Mouse (Mus musculus) midbrain, embryonic 14.5 days (tissue): ENCODE measurements around the gene Phf20. TPM values are rescaled to one million over a fixed set of nuclear protein-coding genes. Genes with fewer than 3 reads are reported as not detected.

Source experiments
- ATAC-seq: fragments of 200-750 bp; cut with Nextera tagmentation; 2 replicates; pipeline ENCODE4 v1.8.0; 2017; ENCODE audit warnings: moderate number of reproducible peaks, moderate library complexity; ENCODE audit not compliant: low FRiP score, low TSS enrichment
- DNase-seq: peaks from one replicate; pipeline ENCODE4 v3.0.0-alpha.2; 2015
- H3K27ac ChIP-seq: fragments of 300-500 bp; sonication (generic); replicated peaks from 2 replicates; pipeline ENCODE4 v1.5.1; 2014; ENCODE audit warnings: mild to moderate bottlenecking, low read depth, low read length, moderate library complexity
- H3K27me3 ChIP-seq: fragments of 300-500 bp; sonication (generic); 2 replicates; pipeline ENCODE4 v1.6.1; 2014; ENCODE audit warnings: low read length, control low read depth, mixed read lengths; ENCODE audit not compliant: control insufficient read depth, insufficient read depth
- H3K36me3 ChIP-seq: fragments of 300-500 bp; sonication (generic); 2 replicates; pipeline ENCODE4 v1.6.1; 2014; ENCODE audit warnings: low read length, control low read depth; ENCODE audit not compliant: control insufficient read depth, insufficient read depth
- H3K4me1 ChIP-seq: fragments of 300-500 bp; sonication (generic); 2 replicates; pipeline ENCODE4 v1.6.1; 2014; ENCODE audit warnings: mild to moderate bottlenecking, antibody characterized with exemption, low read length, control low read depth; ENCODE audit not compliant: control insufficient read depth, insufficient read depth
- H3K4me2 ChIP-seq: fragments of 300-500 bp; sonication (generic); 2 replicates; pipeline ENCODE4 v1.6.1; 2014; ENCODE audit warnings: mild to moderate bottlenecking, low read length, moderate library complexity
- H3K4me3 ChIP-seq: fragments of 300-500 bp; sonication (generic); replicated peaks from 2 replicates; pipeline ENCODE4 v1.5.1; 2014; ENCODE audit warnings: low read depth, low read length
- H3K9ac ChIP-seq: fragments of 300-500 bp; sonication (generic); replicated peaks from 2 replicates; pipeline ENCODE4 v1.6.1; 2014; ENCODE audit warnings: mild to moderate bottlenecking, low read length, moderate library complexity
- H3K9me3 ChIP-seq: fragments of 300-500 bp; sonication (generic); 2 replicates; pipeline ENCODE4 v1.6.1; 2016; ENCODE audit warnings: low read length, control low read depth, mixed read lengths; ENCODE audit not compliant: control insufficient read depth
- WGBS: fragments of 180-500 bp; shearing (Covaris S2); extraction: QIAGEN DNeasy Blood & Tissue Kit; methylation state at CpG from one replicate; pipeline ENCODE4 v1.1.7; 2014; 5-methylcytosine and 5-hydroxymethylcytosine counted together
- polyA plus RNA-seq: library from polyadenylated mRNA; unstranded; fragments of >200 nt; fragmentation: Nextera tagmentation; extraction: Ambion mirVana; gene quantifications from 2 replicates; pipeline ENCODE4 v1.2.1, GENCODE M21; 2014

The Phf20 gene
- polyA plus RNA-seq, result 110 and 120 TPM in 2 replicates

GRCm38 (mm10) chr2:156196302-156197128 is at the start of gene Phf20:
Gene Phf20 (plus strand): TSS chr2:156196466.
- H3K4me2 ChIP-seq, result peak within 1 kb of the TSS; percentile 80
- peak within 1 kb of the TSS; percentile 96 for H3K27ac ChIP-seq
- H3K36me3 ChIP-seq, result peaks cover 8% of the 10 kb centered on the region; the same call in 1 of the 2 replicates
- under 1% methylated on average over 73 of the region's 88 CpGs for WGBS
- H3K9ac ChIP-seq, result peak within 1 kb of the TSS; percentile 78
- peaks cover 7% of the 10 kb centered on the region for H3K4me1 ChIP-seq
- peak within 1 kb of the TSS; percentile 75 for H3K4me3 ChIP-seq
- H3K27me3 ChIP-seq, result no peaks in the 10 kb centered on the region
- peak; percentile 99 for ATAC-seq
- peak; percentile 98 for DNase-seq
- H3K9me3 ChIP-seq, result no peaks in the 10 kb centered on the region

GRCm38 (mm10) chr2:156147316-156147915 is 48.9 kb upstream of the Phf20 start:
- ATAC-seq, result no peak
- H3K36me3 ChIP-seq, result peaks cover 52% of the 10 kb centered on the region
- no peaks in the 10 kb centered on the region for H3K9me3 ChIP-seq
- H3K4me2 ChIP-seq, result no peak overlapping the region
- no peak for DNase-seq
- H3K4me3 ChIP-seq, result no peak overlapping the region
- H3K27me3 ChIP-seq, result no peaks in the 10 kb centered on the region
- no peak overlapping the region for H3K27ac ChIP-seq
- H3K4me1 ChIP-seq, result no peaks in the 10 kb centered on the region
- H3K9ac ChIP-seq, result no peak overlapping the region
- 89% methylated on average over 3 of the region's 3 CpGs for WGBS

- Histone ChIP-seq H3K4me1 (no peaks in the 10 kb centered on the region), H3K36me3 (peaks cover 77% of the 10 kb centered on the region), H3K27me3 (no peaks in the 10 kb centered on the region), H3K4me3 (no peak overlapping the region), H3K9me3 (no peaks in the 10 kb centered on the region), H3K4me2 (no peak overlapping the region), H3K9ac (no peak overlapping the region), H3K27ac (no peak overlapping the region)
- DNase-seq, result no peak
- no peak for ATAC-seq
Measured at GRCm38 (mm10) chr2:156151538-156151937, 44.7 kb upstream of the Phf20 start.

GRCm38 (mm10) chr2:156165478-156165877 is 30.8 kb upstream of the Phf20 start:
- Histone ChIP-seq H3K27me3 (no peaks in the 10 kb centered on the region), H3K27ac (no peak overlapping the region), H3K36me3 (peaks cover 91% of the 10 kb centered on the region), H3K9ac (no peak overlapping the region), H3K4me2 (no peak overlapping the region), H3K4me1 (no peaks in the 10 kb centered on the region), H3K9me3 (no peaks in the 10 kb centered on the region), H3K4me3 (no peak overlapping the region)
- 98% methylated on average over 1 of the region's 1 CpGs for WGBS
- ATAC-seq (no peak), DNase-seq (no peak)

- H3K4me2 ChIP-seq, result no peak overlapping the region
- H3K4me1 ChIP-seq, result no peaks in the 10 kb centered on the region
- H3K9ac ChIP-seq, result no peak overlapping the region
- H3K27ac ChIP-seq, result no peak overlapping the region
- H3K27me3 ChIP-seq, result no peaks in the 10 kb centered on the region
- DNase-seq, result no peak
- H3K36me3 ChIP-seq, result peaks cover 94% of the 10 kb centered on the region
- no peaks in the 10 kb centered on the region for H3K9me3 ChIP-seq
- no peak overlapping the region for H3K4me3 ChIP-seq
- ATAC-seq, result no peak
- WGBS, result 96% methylated on average over 5 of the region's 5 CpGs
Measured at GRCm38 (mm10) chr2:156166557-156166956, 29.7 kb upstream of the Phf20 start.

DNA sequence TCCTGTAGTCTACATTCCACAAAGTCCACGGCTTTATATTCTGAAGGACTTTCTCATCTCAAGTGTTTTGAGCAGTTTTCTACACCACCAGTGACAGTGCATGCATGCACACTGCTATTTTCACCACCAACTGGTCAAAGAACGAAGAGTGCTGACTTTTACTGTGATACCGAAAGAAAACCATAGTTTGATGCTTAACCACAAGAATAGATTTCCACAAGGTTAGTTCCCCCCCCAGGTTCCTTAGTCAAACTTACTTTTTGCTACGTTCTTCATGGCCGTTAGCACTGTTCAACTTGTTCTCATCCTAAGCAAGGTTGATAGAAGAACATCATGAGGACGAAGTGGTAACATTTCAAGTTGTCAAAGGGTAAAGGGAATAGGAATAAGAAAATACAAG is 19.2 kb upstream of the Phf20 start:
- H3K9me3 ChIP-seq, result no peaks in the 10 kb centered on the region
- no peak for DNase-seq
- WGBS, result 90% methylated on average over 6 of the region's 6 CpGs

DNA sequence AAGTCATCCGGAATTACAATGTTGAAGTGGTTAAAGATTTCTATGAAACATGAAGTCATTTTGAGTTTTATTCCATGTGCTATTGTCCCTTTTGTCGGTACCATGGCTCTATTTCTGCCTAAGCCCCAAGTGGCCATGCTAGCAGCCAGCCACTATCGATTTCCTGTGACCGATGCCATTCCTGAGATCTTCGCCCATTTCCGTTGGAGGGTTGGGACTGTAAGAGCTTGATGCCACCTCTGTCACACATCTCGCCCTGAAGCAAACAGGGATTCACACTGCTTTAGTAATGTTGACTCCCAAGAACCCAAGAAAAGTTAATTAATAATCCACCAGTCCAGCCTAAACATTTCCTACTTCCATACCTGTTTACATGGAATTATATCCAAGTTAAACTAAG is 18.6 kb upstream of the Phf20 start:
- H3K27ac ChIP-seq, result no peak overlapping the region
- peak overlapping the region; percentile 14; the same call in 1 of the 2 replicates for H3K4me3 ChIP-seq
- H3K36me3 ChIP-seq, result peaks cover 53% of the 10 kb centered on the region
- H3K9ac ChIP-seq, result no peak overlapping the region
- no peaks in the 10 kb centered on the region for H3K9me3 ChIP-seq
- peaks cover 38% of the 10 kb centered on the region for H3K4me1 ChIP-seq
- H3K4me2 ChIP-seq, result peak overlapping the region; percentile 90
- DNase-seq, result no peak
- no peak for ATAC-seq
- 77% methylated on average over 7 of the region's 7 CpGs for WGBS
- H3K27me3 ChIP-seq, result no peaks in the 10 kb centered on the region

More for the DNA sequence above, 19.2 kb upstream of the Phf20 start:
- H3K27ac ChIP-seq, result no peak overlapping the region
- H3K27me3 ChIP-seq, result no peaks in the 10 kb centered on the region
- peaks cover 58% of the 10 kb centered on the region for H3K36me3 ChIP-seq
- H3K4me1 ChIP-seq, result peaks cover 38% of the 10 kb centered on the region
- no peak for ATAC-seq
- no peak overlapping the region for H3K4me3 ChIP-seq
- H3K9ac ChIP-seq, result no peak overlapping the region
- no peak overlapping the region for H3K4me2 ChIP-seq

- no peaks in the 10 kb centered on the region for H3K9me3 ChIP-seq
- WGBS, result 1% methylated on average over 47 of the region's 47 CpGs
Measured at GRCm38 (mm10) chr2:156179046-156179795, 17.0 kb upstream of the Phf20 start.

More at GRCm38 (mm10) chr2:156179046-156179795, 17.0 kb upstream of the Phf20 start:
- H3K4me1 ChIP-seq, result peaks cover 38% of the 10 kb centered on the region
- H3K9ac ChIP-seq, result peak overlapping the region; percentile 100
- peak overlapping the region; percentile 90 for H3K4me2 ChIP-seq
- ATAC-seq, result peak; percentile 44
- H3K27me3 ChIP-seq, result no peaks in the 10 kb centered on the region
- peaks cover 40% of the 10 kb centered on the region for H3K36me3 ChIP-seq
- H3K27ac ChIP-seq, result peak overlapping the region; percentile 98
- peak overlapping the region; percentile 99 for H3K4me3 ChIP-seq
- DNase-seq, result peak; percentile 90
